Comparison of ENCODE assay signal across 35 mouse cellular contexts in the genomic region with DNA sequence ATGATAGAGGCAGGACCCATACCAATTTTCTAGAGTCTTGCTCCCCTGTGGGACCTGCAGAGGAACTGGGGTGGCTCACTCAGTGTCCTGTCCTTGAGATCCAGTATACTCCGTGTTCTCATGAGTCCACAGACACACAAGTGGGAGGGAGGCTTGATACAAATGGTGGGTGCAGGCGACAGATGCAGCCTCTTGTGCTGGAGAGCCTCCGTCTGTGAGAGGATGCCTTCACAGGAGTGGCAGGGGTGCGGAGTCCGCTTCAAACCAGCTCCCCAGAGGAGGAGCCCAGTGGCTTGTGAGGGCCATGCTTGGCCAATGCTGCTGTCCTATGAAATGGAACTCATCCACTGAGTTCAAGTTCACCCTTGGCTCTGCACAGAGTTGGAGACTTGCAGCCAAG. TPM values are rescaled to one million over a fixed set of nuclear protein-coding genes. Genes with fewer than 3 reads are reported as not detected.
A peak's percentile ranks its signal among the peaks of the same experiment; 100 is the strongest.
DNase-seq lines count a peak whose midpoint lies in the region; ATAC-seq and TF ChIP-seq lines count a peak whose summit lies in the region.
"Had no signal": no experiment of that assay in that cellular context is flagged by ENCODE, and none has a peak within 500 bp of the region (broad histone marks: within the 10 kb centered on the region; RNA-seq: fewer than 3 reads in every experiment).

No protein-coding gene starts in this region.

- H3K4me3 ChIP-seq in hindbrain, embryonic 10.5 days: no peak overlapping the region
- no peak overlapping the region for H3K4me3 ChIP-seq in hindbrain, embryonic 11.5 days (ENCODE audit: low read depth, low read length)
- H3K4me3 ChIP-seq in midbrain, embryonic 13.5 days (replicated peaks): no peak overlapping the region
- no peak overlapping the region for H3K4me3 ChIP-seq in midbrain, postnatal 0 days (ENCODE audit: low read depth, low read length)
- H3K4me3 ChIP-seq: embryonic facial prominence, embryonic 13.5 days; erythroblast, embryonic 14.5 days; heart, adult 2 months; heart, embryonic 10.5 days; heart, embryonic 13.5 days; hindbrain, embryonic 15.5 days had no signal

- ATAC-seq in hindbrain, embryonic 11.5 days (ENCODE audit: low FRiP score): no peak
- no peak for ATAC-seq in midbrain, embryonic 13.5 days
- no peak for ATAC-seq in midbrain, postnatal 0 days (ENCODE audit: low FRiP score)
- ATAC-seq: CD4-positive, CD25-positive, alpha-beta regulatory T cell, adult 4 months had no signal

- peak overlapping the region; percentile 46; the same call in 1 of the 2 replicates for H3K27ac ChIP-seq in hindbrain, embryonic 10.5 days
- no peak overlapping the region for H3K27ac ChIP-seq in hindbrain, embryonic 11.5 days (ENCODE audit: low read depth, low read length)
- no peak overlapping the region for H3K27ac ChIP-seq in midbrain, embryonic 13.5 days
- H3K27ac ChIP-seq in midbrain, postnatal 0 days (ENCODE audit: low read depth, low read length): no peak overlapping the region
- H3K27ac ChIP-seq: embryonic facial prominence, embryonic 10.5 days; embryonic facial prominence, embryonic 13.5 days; heart, adult 2 months; heart, embryonic 10.5 days; heart, embryonic 13.5 days; hindbrain, embryonic 15.5 days had no signal

- no peak overlapping the region for H3K4me2 ChIP-seq in hindbrain, embryonic 11.5 days (replicated peaks; ENCODE audit: low read depth, low read length)
- H3K4me2 ChIP-seq in midbrain, embryonic 13.5 days (replicated peaks): no peak overlapping the region
- no peak overlapping the region for H3K4me2 ChIP-seq in midbrain, postnatal 0 days (ENCODE audit: low read depth, low read length, poor library complexity, severe bottlenecking)
- H3K4me2 ChIP-seq: heart, embryonic 13.5 days; hindbrain, embryonic 15.5 days had no signal

- H3K9ac ChIP-seq in hindbrain, embryonic 11.5 days (ENCODE audit: low read depth, low read length): no peak overlapping the region
- H3K9ac ChIP-seq in midbrain, embryonic 13.5 days (replicated peaks): 0 out of 2 replicates have a peak overlapping the region, but pooled peaks have one; percentile 1
- no peak overlapping the region for H3K9ac ChIP-seq in midbrain, postnatal 0 days (replicated peaks; ENCODE audit: low read length, poor library complexity, severe bottlenecking)
- H3K9ac ChIP-seq: forebrain, postnatal 0 days; heart, embryonic 13.5 days; hindbrain, embryonic 15.5 days had no signal

- WGBS in hindbrain, embryonic 10.5 days: 60% methylated on average over 5 of the region's 5 CpGs
- 58% methylated on average over 5 of the region's 5 CpGs for WGBS in hindbrain, embryonic 11.5 days
- WGBS in midbrain, embryonic 13.5 days: 45% methylated on average over 5 of the region's 5 CpGs
- 63% methylated on average over 5 of the region's 5 CpGs for WGBS in midbrain, postnatal 0 days

- H3K36me3 ChIP-seq in hindbrain, embryonic 10.5 days: no peaks in the 10 kb centered on the region
- no peaks in the 10 kb centered on the region for H3K36me3 ChIP-seq in hindbrain, embryonic 11.5 days (ENCODE audit: control insufficient read depth, insufficient read depth, low read length)
- H3K36me3 ChIP-seq in midbrain, embryonic 13.5 days: peaks cover 17% of the 10 kb centered on the region
- peaks cover 8% of the 10 kb centered on the region for H3K36me3 ChIP-seq in midbrain, postnatal 0 days (ENCODE audit: insufficient read depth, low read length)
- H3K36me3 ChIP-seq: embryonic facial prominence, embryonic 10.5 days; embryonic facial prominence, embryonic 13.5 days; heart, embryonic 10.5 days; heart, embryonic 13.5 days; hindbrain, embryonic 15.5 days had no signal

- no peak for DNase-seq in hindbrain, embryonic 10.5 days (ENCODE audit: low spot score)
- DNase-seq in hindbrain, embryonic 11.5 days (ENCODE audit: low spot score): no peak
- peak; percentile 68 for DNase-seq in layer of hippocampus, adult 9-11 months
- no peak for DNase-seq in layer of hippocampus, adult 11-12 months (ENCODE audit: low spot score)
- DNase-seq in midbrain, postnatal 0 days (ENCODE audit: low spot score): no peak
- peak; percentile 66 for DNase-seq in brain, adult 2 months (ENCODE audit: low read depth, low spot score)
- no peak for DNase-seq in kidney, postnatal 14 days
- DNase-seq: adrenal gland, adult 2 months; adrenal gland, postnatal 14 days; cerebellum, adult 8-10 months; cerebellum, postnatal 10 days; cerebellum, postnatal 36 days; embryo, embryonic 11 days; forebrain, postnatal 0 days; gastrocnemius, postnatal 10 days; gastrocnemius, postnatal 36 days; heart, adult 2 months; heart, postnatal 14 days; heart, postnatal 4 days had no signal

- H3K27me3 ChIP-seq in hindbrain, embryonic 10.5 days (ENCODE audit: insufficient read depth, poor library complexity, severe bottlenecking): peaks cover 76% of the 10 kb centered on the region
- 0 out of 2 replicates have a peak, but pooled peaks cover 4% of the 10 kb centered on the region for H3K27me3 ChIP-seq in hindbrain, embryonic 11.5 days (ENCODE audit: control insufficient read depth, insufficient read depth, low read length)
- peaks cover 37% of the 10 kb centered on the region for H3K27me3 ChIP-seq in midbrain, embryonic 13.5 days
- peaks cover 5% of the 10 kb centered on the region; the same call in 1 of the 2 replicates for H3K27me3 ChIP-seq in midbrain, postnatal 0 days (ENCODE audit: insufficient read depth, low read length)
- H3K27me3 ChIP-seq: hindbrain, embryonic 15.5 days had no signal

- no peaks in the 10 kb centered on the region for H3K9me3 ChIP-seq in hindbrain, embryonic 10.5 days
- H3K9me3 ChIP-seq in hindbrain, embryonic 11.5 days (ENCODE audit: control insufficient read depth, low read length): no peaks in the 10 kb centered on the region
- no peaks in the 10 kb centered on the region for H3K9me3 ChIP-seq in midbrain, embryonic 13.5 days
- no peaks in the 10 kb centered on the region for H3K9me3 ChIP-seq in midbrain, postnatal 0 days (ENCODE audit: low read length)
- H3K9me3 ChIP-seq: embryonic facial prominence, embryonic 10.5 days; embryonic facial prominence, embryonic 13.5 days; heart, embryonic 10.5 days; heart, embryonic 13.5 days; hindbrain, embryonic 15.5 days had no signal

- no peak for TF ChIP-seq CTCF in midbrain, postnatal 0 days (IDR thresholded peaks at IDR 0.05)

- peaks cover 43% of the 10 kb centered on the region for H3K4me1 ChIP-seq in hindbrain, embryonic 10.5 days (replicated peaks)
- no peaks in the 10 kb centered on the region; the same call in 1 of the 2 replicates for H3K4me1 ChIP-seq in hindbrain, embryonic 11.5 days (replicated peaks; ENCODE audit: control insufficient read depth, insufficient read depth, low read length)
- H3K4me1 ChIP-seq in midbrain, embryonic 13.5 days (replicated peaks): peaks cover 22% of the 10 kb centered on the region
- H3K4me1 ChIP-seq in midbrain, postnatal 0 days (ENCODE audit: insufficient read depth, low read length): no peaks in the 10 kb centered on the region
- H3K4me1 ChIP-seq: heart, embryonic 13.5 days had no signal

RNA-seq across cellular contexts. Expression of a gene that starts 17.2 kb away (rescaled TPM):
- 0.14 TPM in 1 of 2 replicates, not detected in the other for polyA plus RNA-seq in hindbrain, embryonic 10.5 days (2016; fragmentation: Nextera tagmentation; extraction: Ambion mirVana)
- polyA plus RNA-seq in hindbrain, embryonic 11.5 days (2014; fragmentation: Nextera tagmentation; extraction: Ambion mirVana): 0.14 and 0.28 TPM in 2 replicates
- 1.5 and 1.7 TPM in 2 replicates for polyA plus RNA-seq in midbrain, embryonic 13.5 days (2015; fragmentation: Nextera tagmentation; extraction: Ambion mirVana)
- total RNA-seq in midbrain, postnatal 0 days (2014; rRNA removed): not detected in 2 replicates
- 0.29 and 0.39 TPM in 2 replicates for polyA plus RNA-seq in midbrain, postnatal 0 days (2015; fragmentation: Nextera tagmentation; extraction: Ambion mirVana)
- total RNA-seq: adrenal gland, adult 2 months; adrenal gland, postnatal 14 days; adrenal gland, postnatal 4 days; forebrain, postnatal 0 days; gastrocnemius, adult 18-20 months; gastrocnemius, postnatal 10 days; gastrocnemius, postnatal 36 days; granulocyte monocyte progenitor cell, adult 5-6 weeks; heart, adult 2 months; heart, postnatal 14 days; heart, postnatal 4 days; MEL had no signal
- polyA plus RNA-seq: adrenal gland, adult 2 months; brain, embryonic 14.5 days; C2C12; CD4-positive, CD25-positive, alpha-beta regulatory T cell, adult 4 months; cortical plate, adult 2 months; embryonic facial prominence, embryonic 10.5 days; erythroblast, embryonic 14.5 days; heart, adult 2 months; heart, embryonic 13.5 days; heart, embryonic 16.5 days had no signal

RNA-seq across cellular contexts. Expression of a gene that starts 37.4 kb away (rescaled TPM):
- 19.3 and 24.8 TPM in 2 replicates for polyA plus RNA-seq in hindbrain, embryonic 10.5 days (2016; fragmentation: Nextera tagmentation; extraction: Ambion mirVana)
- 26.0 and 41.6 TPM in 2 replicates for polyA plus RNA-seq in hindbrain, embryonic 11.5 days (2014; fragmentation: Nextera tagmentation; extraction: Ambion mirVana)
- 37.8 and 47.6 TPM in 2 replicates for polyA plus RNA-seq in midbrain, embryonic 13.5 days (2015; fragmentation: Nextera tagmentation; extraction: Ambion mirVana)
- 167 and 192 TPM in 2 replicates for total RNA-seq in midbrain, postnatal 0 days (2014; rRNA removed)
- 153 and 162 TPM in 2 replicates for polyA plus RNA-seq in midbrain, postnatal 0 days (2015; fragmentation: Nextera tagmentation; extraction: Ambion mirVana)
- total RNA-seq: granulocyte monocyte progenitor cell, adult 5-6 weeks had no signal
- polyA plus RNA-seq: CD4-positive, CD25-positive, alpha-beta regulatory T cell, adult 4 months; erythroblast, embryonic 14.5 days had no signal

Comparison
In these comparisons a context has a peak if more than half of its experiments do, and no peak if none do; other contexts are left out.
1. DNase-seq: peak in layer of hippocampus, adult 9-11 months (single experiment) and brain, adult 2 months (single experiment); none in hindbrain, embryonic 10.5 days (single experiment), hindbrain, embryonic 11.5 days (single experiment), layer of hippocampus, adult 11-12 months (single experiment), midbrain, postnatal 0 days (single experiment) and kidney, postnatal 14 days (single experiment).